Mouse (Mus musculus) T-helper 1 cell (primary cell): ENCODE data around the gene Ptprj.

Source experiments
- in situ Hi-C: fragments of 300-600 bp; cut with MboI, MseI; formaldehyde crosslinking; loops from one replicate; pipeline ENCODE4 v1.15.1; 2025; ENCODE audit warnings: high pct_unique_total_duplicates

Gene Ptprj

GRCm38 (mm10) chr2:90526564-90526963 is 53.9 kb downstream of the Ptprj start:
- in situ Hi-C loops: no loop called here

- in situ Hi-C loops: no loop called here
These were observed 54.6 kb downstream of the Ptprj start for GRCm38 (mm10) chr2:90525807-90526206.

GRCm38 (mm10) chr2:90522455-90522854 is 58.0 kb downstream of the Ptprj start:
- in situ Hi-C loops: no loop called here

- in situ Hi-C loops: no loop called here
These were observed 58.5 kb downstream of the Ptprj start for GRCm38 (mm10) chr2:90521909-90522308.

GRCm38 (mm10) chr2:90518296-90518695 is 62.2 kb downstream of the Ptprj start:
- in situ Hi-C loops: no loop called here

DNA sequence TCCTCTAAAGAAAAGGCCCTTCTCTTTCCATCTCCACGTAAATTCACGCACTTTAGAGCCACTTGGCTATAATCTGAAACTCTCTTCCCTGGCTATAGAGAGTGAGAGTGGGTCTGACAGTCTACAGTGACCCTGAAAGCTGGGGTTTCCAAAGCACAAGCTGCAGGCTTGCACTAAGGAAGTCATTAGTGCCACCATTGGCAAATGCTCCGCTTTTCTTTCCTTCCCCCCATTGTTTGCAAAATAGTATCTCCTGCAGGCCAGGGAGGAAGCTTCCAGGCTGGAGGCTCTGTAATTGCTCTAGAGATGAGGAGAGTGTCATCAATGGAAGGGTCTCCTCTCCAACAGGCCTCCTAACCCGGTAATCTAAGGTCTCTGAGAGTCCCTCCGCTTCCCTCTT is 65.5 kb downstream of the Ptprj start:
- in situ Hi-C loops: no loop called here

DNA sequence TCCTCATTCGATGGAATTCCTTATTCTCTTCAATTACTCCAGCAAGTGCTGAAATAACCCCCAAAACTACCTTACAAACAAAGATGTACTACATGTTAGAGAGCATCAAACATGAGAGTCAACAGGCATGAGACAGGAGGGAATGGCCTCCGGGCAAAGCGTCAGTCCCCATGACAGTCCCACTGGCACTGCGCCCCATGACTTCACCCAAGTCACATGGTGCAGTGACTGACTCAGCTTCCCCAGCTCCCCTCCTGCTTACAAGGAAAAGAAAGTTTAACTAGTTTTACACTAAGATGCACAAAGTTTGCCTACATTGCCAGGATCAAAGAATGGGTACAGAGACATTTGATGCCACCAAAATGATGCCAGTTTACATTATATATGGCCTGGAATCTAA is 71.2 kb downstream of the Ptprj start:
- in situ Hi-C loops: no loop called here

GRCm38 (mm10) chr2:90506143-90506542 is 74.3 kb downstream of the Ptprj start:
- in situ Hi-C loops: no loop called here

- in situ Hi-C loops: no loop called here
These were observed 75.7 kb downstream of the Ptprj start for GRCm38 (mm10) chr2:90504731-90505171.

DNA sequence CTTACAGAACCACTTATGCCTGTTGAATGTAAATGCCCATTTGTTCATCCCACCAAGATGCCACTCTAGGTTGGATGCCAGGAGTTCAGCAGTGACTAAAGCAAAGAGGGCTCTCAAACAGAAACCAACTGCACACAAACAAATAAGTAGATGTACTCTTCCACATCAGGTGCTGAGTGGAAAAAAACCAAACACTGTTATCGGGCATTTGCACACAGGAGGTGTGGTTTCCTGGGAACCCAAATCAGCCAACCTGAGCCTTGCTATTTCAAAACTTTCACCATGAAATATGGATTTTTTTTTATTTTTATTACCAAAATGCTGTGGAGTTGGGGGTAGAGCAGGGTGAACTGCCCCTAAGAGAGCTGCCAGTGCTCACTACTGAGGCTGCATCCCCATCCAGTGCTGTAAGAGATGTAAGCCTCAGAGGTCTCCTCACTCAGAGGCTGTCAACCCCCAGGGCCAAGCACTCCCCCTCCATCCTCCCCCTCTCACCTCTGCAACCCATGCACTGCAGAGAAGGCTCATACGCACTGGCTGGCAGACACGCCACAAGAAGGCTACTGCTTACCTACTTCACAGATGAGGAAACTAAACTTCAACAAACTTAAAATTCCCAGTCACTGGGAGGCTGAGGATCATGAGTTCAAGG is 77.1 kb downstream of the Ptprj start:
- in situ Hi-C loops: no loop called here

DNA sequence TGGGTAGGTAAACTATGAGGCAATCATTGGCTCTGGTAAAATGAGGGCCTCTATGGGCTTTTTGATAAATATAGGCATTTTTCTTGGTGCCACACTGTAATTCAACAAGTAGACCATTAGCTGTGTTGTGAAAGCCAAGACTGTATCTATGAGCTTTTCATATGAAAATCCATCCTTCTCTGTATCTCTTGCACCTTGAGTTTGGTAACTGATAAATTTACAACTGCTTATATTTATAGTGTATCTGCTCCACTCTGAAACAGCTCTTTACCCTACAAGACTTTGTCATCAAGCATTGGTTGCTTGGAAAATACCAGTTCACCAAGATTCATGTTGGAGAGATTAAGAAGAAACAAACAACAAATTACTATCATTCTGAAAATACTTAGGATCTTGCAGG is 77.7 kb downstream of the Ptprj start:
- in situ Hi-C loops: no loop called here

DNA sequence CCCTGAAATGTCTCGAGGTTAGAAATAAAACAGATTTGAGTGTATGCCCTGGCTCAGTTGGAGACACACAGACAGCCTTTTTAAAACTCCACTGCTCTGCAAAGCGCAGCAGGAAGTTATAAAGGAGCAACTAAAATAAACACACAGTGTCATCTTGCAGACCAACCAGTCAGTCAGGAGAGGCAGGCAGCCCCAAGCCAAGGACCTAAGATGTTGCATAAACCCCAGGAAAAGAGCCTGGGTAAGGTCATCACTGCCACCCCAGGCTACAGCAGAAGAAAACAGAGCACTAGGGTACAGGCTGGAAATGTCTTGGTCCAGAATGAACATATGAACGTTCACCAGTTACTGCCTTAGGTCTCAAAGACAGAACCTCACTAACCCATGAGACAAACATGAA is 78.7 kb downstream of the Ptprj start:
- in situ Hi-C loops: no loop called here

DNA sequence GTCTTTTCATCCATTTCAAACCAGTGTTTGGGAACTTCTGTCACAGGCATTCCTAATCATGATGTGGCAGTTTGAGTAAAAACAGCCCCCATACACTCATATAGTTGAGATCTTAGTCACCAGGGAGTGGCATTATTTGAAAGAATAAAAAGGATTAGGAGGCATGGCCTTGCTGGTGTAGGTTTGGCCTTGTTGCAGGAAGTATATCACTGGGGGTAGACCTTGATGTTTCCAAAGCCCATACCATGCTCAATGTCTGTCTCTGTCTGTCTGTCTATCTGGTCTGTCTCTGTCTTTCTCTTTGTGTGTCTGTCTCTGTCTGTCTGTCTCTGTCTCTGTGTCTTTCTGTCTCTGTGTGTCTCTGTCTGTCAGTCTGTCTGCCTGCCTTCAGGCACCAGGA is 79.6 kb downstream of the Ptprj start:
- in situ Hi-C loops: no loop called here

GRCm38 (mm10) chr2:90499002-90499401 is 81.4 kb downstream of the Ptprj start:
- in situ Hi-C loops: no loop called here

GRCm38 (mm10) chr2:90497551-90497950 is 82.9 kb downstream of the Ptprj start:
- in situ Hi-C loops: no loop called here

- in situ Hi-C loops: no loop called here
These were observed 83.8 kb downstream of the Ptprj start for GRCm38 (mm10) chr2:90496680-90497074.

GRCm38 (mm10) chr2:90496012-90496679 is 84.3 kb downstream of the Ptprj start:
- in situ Hi-C loops: no loop called here

GRCm38 (mm10) chr2:90490279-90491046 is 90.0 kb downstream of the Ptprj start:
- in situ Hi-C loops: no loop called here

DNA sequence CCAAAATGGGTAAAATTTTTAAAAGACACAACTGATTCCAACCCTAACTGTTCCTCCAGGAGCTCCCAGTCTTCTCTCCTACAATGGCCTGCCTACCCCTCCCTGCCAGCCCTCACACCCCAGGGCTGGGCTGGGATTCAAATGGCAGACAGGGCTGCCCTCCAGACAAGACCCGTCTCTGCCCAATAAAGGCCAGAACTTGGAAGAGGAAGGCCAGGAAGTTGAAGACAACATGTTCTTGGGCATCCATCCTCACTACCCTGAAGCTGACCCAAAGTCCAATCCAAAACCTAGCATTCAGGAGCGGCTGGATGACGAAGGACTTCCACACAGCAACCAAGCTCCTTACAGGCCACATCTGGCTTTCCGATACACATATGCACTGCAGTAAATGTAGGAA is 90.6 kb downstream of the Ptprj start:
- in situ Hi-C loops: no loop called here

- in situ Hi-C loops: no loop called here
These were observed 91.5 kb downstream of the Ptprj start for GRCm38 (mm10) chr2:90488690-90489590.

- in situ Hi-C loops: no loop called here
These were observed 92.8 kb downstream of the Ptprj start for GRCm38 (mm10) chr2:90487471-90488238.
